Mouse (Mus musculus) activated CD4-positive, CD25-positive, alpha-beta regulatory T cell, adult 9 weeks (primary cell): ENCODE results near the gene Il12b. TPM values are rescaled to one million over a fixed set of nuclear protein-coding genes. Genes with fewer than 3 reads are reported as not detected.

Source experiments
- polyA plus RNA-seq: library from polyadenylated mRNA; unstranded; fragments of 100-300 nt; shearing (Covaris generic); gene quantifications from one replicate; pipeline ENCODE4 v1.2.1, GENCODE M21; 2017

Gene Il12b
- not detected for polyA plus RNA-seq

GRCm38 (mm10) chr11:44399763-44400162, at the start of gene Il12b:
Il12b (plus strand) TSS chr11:44400063.

Other genes with a start within 250 kb of the Il12b start
- gene Ublcp1, start 70.4 kb downstream of the Il12b start, polyA plus RNA-seq = 34.2 TPM
- 59.8 TPM for gene Rnf145, start 118.9 kb downstream of the Il12b start, polyA plus RNA-seq
- gene Ebf1, start 217.3 kb downstream of the Il12b start, polyA plus RNA-seq = 0.71 TPM